Mouse (Mus musculus) stomach, postnatal 0 days (tissue): ENCODE measurements at regions not wholly inside any gene's neighbourhood (a gene's known extent, or its start where the extent isn't known, plus 50 kb on each side); places are given as distances from the start of the nearest gene placed in this dataset.

ENCODE experiments used
- ATAC-seq: fragments of 200-750 bp; cut with Nextera tagmentation; 2 replicates; pipeline ENCODE4 v1.8.0; 2017; ENCODE audit not compliant: low FRiP score, low TSS enrichment
- DNase-seq: peaks from one replicate; pipeline ENCODE4 v3.0.0-alpha.2; 2016; ENCODE audit warnings: low spot score
- H3K27ac ChIP-seq: fragments of 300-500 bp; sonication (generic); replicated peaks from 2 replicates; pipeline ENCODE4 v1.5.1; 2014; ENCODE audit warnings: mild to moderate bottlenecking, control low read depth
- H3K27me3 ChIP-seq: fragments of 300-500 bp; sonication (generic); 2 replicates; pipeline ENCODE4 v1.6.1; 2014; ENCODE audit warnings: low read length; ENCODE audit not compliant: control insufficient read depth, insufficient read depth
- H3K36me3 ChIP-seq: fragments of 300-500 bp; sonication (generic); 2 replicates; pipeline ENCODE4 v1.6.1; 2014; ENCODE audit warnings: low read length, mixed read lengths; ENCODE audit not compliant: control insufficient read depth, insufficient read depth
- H3K4me1 ChIP-seq: fragments of 300-500 bp; sonication (generic); replicated peaks from 2 replicates; pipeline ENCODE4 v1.6.1; 2014; ENCODE audit warnings: antibody characterized with exemption; ENCODE audit not compliant: control insufficient read depth, insufficient read depth
- H3K4me2 ChIP-seq: fragments of 300-500 bp; sonication (generic); replicated peaks from 2 replicates; pipeline ENCODE4 v1.6.1; 2014; ENCODE audit warnings: low read depth, mild to moderate bottlenecking, control low read depth, moderate library complexity
- H3K4me3 ChIP-seq: fragments of 300-500 bp; sonication (generic); 2 replicates; pipeline ENCODE4 v1.5.1; 2014; ENCODE audit warnings: low read depth, low read length, control low read depth
- H3K9ac ChIP-seq: fragments of 300-500 bp; sonication (generic); 2 replicates; pipeline ENCODE4 v1.6.1; 2014; ENCODE audit warnings: mild to moderate bottlenecking, low read length, control low read depth, mixed read lengths
- H3K9me3 ChIP-seq: fragments of 300-500 bp; sonication (generic); 2 replicates; pipeline ENCODE4 v1.6.1; 2016; ENCODE audit warnings: low read length; ENCODE audit not compliant: control insufficient read depth
- CTCF ChIP-seq: IDR thresholded peaks from 2 replicates; pipeline ENCODE4 v1.5.1; 2016; ENCODE audit warnings: antibody characterized with exemption, low read depth, mild to moderate bottlenecking, moderate library complexity
- EP300 ChIP-seq: optimal IDR thresholded peaks from 2 replicates; pipeline ENCODE3; 2016; ENCODE audit warnings: antibody characterized with exemption
- WGBS: fragments of 180-500 bp; shearing (Covaris S2); extraction: QIAGEN DNeasy Blood & Tissue Kit; methylation state at CpG from one replicate; pipeline ENCODE4 v1.1.7; 2014; 5-methylcytosine and 5-hydroxymethylcytosine counted together

DNA sequence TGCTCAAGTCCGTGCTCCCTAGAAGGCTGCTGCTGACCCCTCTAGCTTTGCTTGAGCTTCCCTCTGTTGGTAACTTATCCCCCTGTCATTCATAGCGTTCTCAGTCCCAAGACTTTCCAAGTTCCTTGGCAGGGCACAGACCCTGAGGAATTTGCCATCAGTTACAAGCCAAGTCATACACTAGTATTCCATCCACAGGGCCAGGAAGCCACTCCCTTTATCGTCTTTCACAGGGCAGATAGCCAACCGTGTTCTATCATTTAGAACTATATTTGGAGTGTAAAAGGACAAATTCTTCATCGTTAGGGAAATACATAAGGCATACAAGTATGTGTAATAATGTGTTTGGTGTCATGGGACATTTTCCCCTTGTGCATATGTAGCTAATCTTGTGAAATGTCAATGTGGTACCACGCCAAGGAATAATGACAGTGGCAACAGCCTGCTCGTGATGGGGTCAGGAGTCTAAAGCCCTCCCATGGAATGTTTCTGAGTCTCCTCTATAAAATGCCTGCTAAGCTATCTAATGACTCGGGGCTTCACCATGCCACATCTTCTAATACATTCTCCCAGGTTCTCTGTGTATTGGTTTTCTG is 193.2 kb downstream of the Kdr start:
- Histone ChIP-seq H3K9me3 (no peaks in the 10 kb centered on the region), H3K4me3 (no peak overlapping the region), H3K27me3 (no peaks in the 10 kb centered on the region), H3K9ac (no peak overlapping the region), H3K4me1 (no peaks in the 10 kb centered on the region), H3K4me2 (no peak overlapping the region), H3K27ac (no peak overlapping the region), H3K36me3 (no peaks in the 10 kb centered on the region)
- DNase-seq: no peak
- 60% methylated on average over 8 of the region's 8 CpGs for WGBS
- TF ChIP-seq EP300: no peak
- TF ChIP-seq CTCF: no peak
- ATAC-seq: no peak

DNA sequence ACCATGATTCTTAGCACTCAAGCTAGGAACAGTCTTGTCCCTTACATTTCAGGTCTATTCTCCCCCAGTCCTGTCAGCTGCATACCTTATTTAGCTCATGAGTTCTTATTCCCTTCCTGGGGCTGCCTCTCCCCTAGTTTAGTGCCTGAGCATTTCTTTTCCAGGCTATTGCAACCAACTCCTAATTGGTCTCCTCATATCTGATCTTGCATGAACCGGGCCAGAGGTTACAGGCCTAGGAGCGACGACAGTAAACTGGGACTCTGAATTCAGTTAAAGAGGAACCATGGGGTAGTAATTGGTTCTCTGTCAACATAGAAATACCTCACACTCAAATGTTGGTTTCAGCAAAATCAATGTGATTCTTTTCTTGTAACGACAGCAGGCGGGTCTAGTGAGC is 195.9 kb downstream of the Kit start:
- TF ChIP-seq CTCF: no peak
- TF ChIP-seq EP300: no peak
- Histone ChIP-seq H3K27me3 (no peaks in the 10 kb centered on the region), H3K4me1 (no peaks in the 10 kb centered on the region), H3K4me3 (no peak overlapping the region), H3K9ac (no peak overlapping the region), H3K9me3 (no peaks in the 10 kb centered on the region), H3K36me3 (no peaks in the 10 kb centered on the region), H3K4me2 (no peak overlapping the region), H3K27ac (no peak overlapping the region)
- ATAC-seq: no peak
- 68% methylated on average over 5 of the region's 5 CpGs for WGBS
- DNase-seq: no peak

DNA sequence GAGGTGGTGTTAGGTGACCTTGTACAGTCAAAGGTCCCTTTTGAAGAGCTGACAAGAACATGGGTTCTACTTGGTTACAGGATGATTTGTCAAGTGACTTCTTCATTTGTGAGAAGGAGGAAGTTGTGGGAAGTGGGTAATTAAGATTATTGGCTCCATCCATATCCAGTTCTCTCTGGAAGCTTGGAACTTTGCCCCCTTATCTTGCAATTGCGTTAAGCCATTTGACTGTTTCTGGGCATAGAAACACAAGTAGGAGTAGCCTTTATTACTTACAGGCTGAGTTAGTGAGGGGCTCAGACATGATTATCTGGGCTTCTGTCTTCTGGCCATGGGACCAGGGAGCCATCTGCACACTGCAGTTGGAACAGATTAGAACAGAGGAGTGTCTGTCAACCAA is 192.5 kb downstream of the Kit start:
- no peaks in the 10 kb centered on the region for H3K36me3 ChIP-seq
- no peak for TF ChIP-seq EP300
- no peak for TF ChIP-seq CTCF
- H3K4me3 ChIP-seq: no peak overlapping the region
- no peak for ATAC-seq
- DNase-seq: no peak
- WGBS: 73% methylated on average over 1 of the region's 1 CpGs
- no peaks in the 10 kb centered on the region for H3K27me3 ChIP-seq
- H3K4me1 ChIP-seq: no peaks in the 10 kb centered on the region
- H3K9me3 ChIP-seq: no peaks in the 10 kb centered on the region
- no peak overlapping the region for H3K9ac ChIP-seq
- no peak overlapping the region for H3K27ac ChIP-seq
- no peak overlapping the region for H3K4me2 ChIP-seq

DNA sequence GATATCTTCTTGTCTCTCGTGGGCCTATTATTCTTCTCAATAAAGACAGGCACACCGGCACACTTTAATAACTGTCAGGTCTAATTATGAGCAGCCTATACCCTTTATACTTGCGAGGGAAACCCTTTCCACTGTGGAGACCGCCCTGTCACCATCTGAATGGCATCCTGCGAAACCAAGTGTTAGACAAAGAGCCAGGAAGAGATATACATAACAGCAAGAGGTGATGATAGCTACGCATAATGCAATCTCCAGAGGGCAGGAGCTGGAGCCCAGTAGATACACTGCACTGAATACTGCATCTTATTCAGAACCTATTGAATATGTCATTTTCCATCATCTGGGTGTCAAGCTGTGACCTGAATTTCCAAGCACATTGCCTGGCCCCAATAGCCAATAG is 187.7 kb downstream of the Kit start:
- no peak for DNase-seq
- Histone ChIP-seq H3K27ac (no peak overlapping the region), H3K9ac (no peak overlapping the region), H3K9me3 (no peaks in the 10 kb centered on the region), H3K4me2 (no peak overlapping the region), H3K4me1 (no peaks in the 10 kb centered on the region), H3K27me3 (no peaks in the 10 kb centered on the region), H3K36me3 (no peaks in the 10 kb centered on the region), H3K4me3 (no peak overlapping the region)
- WGBS: 70% methylated on average over 6 of the region's 6 CpGs
- no peak for ATAC-seq
- TF ChIP-seq EP300: no peak
- TF ChIP-seq CTCF: no peak

DNA sequence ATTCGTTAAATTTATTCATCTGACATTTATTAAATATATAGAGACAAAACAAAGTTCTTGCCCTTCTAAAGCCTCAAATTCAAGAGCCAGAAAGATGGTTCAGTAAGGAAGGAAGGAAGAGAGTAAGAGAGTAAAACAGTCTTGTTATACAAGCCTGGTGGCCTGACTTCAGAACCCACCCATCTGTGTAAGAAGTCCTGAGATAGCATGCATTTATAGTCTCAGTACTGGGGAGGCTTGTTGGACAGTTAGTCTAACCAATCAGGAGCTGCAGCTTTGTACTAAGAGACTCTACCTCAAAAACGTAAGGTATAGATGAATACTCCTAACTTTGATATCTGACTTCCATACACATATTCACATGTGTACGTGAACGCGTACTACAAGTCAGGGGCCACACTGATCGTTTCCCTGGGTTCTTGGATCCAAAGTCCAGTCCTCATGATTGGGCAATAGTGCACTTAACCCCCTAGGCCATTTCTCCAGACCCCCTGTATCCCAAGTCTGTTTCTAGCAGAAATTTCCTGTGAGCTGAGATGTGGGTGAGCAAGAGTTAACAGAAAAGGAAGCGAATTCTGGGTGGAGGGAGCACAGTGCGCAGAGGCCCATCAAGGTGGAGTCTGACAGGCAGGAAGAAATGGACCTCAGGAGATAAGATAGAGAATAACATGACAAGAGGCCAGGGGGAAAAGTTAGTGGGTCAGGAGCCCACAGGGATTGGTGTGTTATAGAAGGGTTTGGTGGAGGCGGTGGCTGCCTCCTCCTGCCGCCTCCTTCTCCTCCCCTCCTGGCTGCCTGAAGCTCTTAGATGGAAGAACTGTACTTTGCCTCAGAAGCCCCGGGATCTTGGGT is 187.0 kb downstream of the Kit start:
- ATAC-seq: no peak

DNA sequence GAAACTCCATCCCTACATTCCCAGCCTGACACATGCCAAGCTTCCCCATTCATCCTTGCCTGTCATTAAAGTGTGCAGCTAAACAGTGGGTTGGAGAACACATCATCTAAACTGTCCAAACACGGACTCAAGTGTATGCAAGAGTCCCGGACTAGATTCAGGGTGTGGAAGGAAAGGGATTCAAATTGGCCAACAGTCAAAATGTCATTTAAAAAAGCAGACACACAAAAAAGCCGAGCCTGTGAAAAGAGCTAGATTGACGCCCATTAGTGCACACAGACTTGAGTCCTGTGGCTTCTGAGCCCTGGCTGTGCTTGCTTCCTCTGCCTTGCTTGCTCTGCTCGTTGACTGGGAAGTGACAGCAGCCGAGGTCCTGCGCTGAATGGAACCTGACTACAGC is 181.5 kb downstream of the Kit start:
- no peak for ATAC-seq
- H3K4me1 ChIP-seq: no peaks in the 10 kb centered on the region
- no peak overlapping the region for H3K4me3 ChIP-seq
- TF ChIP-seq EP300 (no peak), CTCF (no peak)
- no peaks in the 10 kb centered on the region for H3K9me3 ChIP-seq
- H3K27me3 ChIP-seq: no peaks in the 10 kb centered on the region
- H3K27ac ChIP-seq: no peak overlapping the region
- H3K4me2 ChIP-seq: no peak overlapping the region
- no peaks in the 10 kb centered on the region for H3K36me3 ChIP-seq
- WGBS: 50% methylated on average over 7 of the region's 7 CpGs
- no peak for DNase-seq
- H3K9ac ChIP-seq: no peak overlapping the region

More for the DNA sequence above, 187.0 kb downstream of the Kit start:
- no peak for DNase-seq
- Histone ChIP-seq H3K9me3 (no peaks in the 10 kb centered on the region), H3K36me3 (no peaks in the 10 kb centered on the region), H3K4me1 (no peaks in the 10 kb centered on the region), H3K27ac (no peak overlapping the region), H3K4me2 (no peak overlapping the region), H3K27me3 (no peaks in the 10 kb centered on the region), H3K9ac (no peak overlapping the region), H3K4me3 (no peak overlapping the region)
- WGBS: 61% methylated on average over 11 of the region's 11 CpGs
- no peak for TF ChIP-seq EP300
- TF ChIP-seq CTCF: no peak
